Mouse (Mus musculus): ENCODE results near the gene Mettl23. TPM values are rescaled to one million over a fixed set of nuclear protein-coding genes. Genes with fewer than 3 reads are reported as not detected.
"Not testable (repeated sequence)": the region's sequence is repeated elsewhere in the genome, so short reads cannot be mapped to it uniquely, and the experiment has no call there.

Gene Mettl23
- total and polyA plus RNA-seq, 3 experiments = 35.8 to 49.1 (median 45.4) TPM

DNA sequence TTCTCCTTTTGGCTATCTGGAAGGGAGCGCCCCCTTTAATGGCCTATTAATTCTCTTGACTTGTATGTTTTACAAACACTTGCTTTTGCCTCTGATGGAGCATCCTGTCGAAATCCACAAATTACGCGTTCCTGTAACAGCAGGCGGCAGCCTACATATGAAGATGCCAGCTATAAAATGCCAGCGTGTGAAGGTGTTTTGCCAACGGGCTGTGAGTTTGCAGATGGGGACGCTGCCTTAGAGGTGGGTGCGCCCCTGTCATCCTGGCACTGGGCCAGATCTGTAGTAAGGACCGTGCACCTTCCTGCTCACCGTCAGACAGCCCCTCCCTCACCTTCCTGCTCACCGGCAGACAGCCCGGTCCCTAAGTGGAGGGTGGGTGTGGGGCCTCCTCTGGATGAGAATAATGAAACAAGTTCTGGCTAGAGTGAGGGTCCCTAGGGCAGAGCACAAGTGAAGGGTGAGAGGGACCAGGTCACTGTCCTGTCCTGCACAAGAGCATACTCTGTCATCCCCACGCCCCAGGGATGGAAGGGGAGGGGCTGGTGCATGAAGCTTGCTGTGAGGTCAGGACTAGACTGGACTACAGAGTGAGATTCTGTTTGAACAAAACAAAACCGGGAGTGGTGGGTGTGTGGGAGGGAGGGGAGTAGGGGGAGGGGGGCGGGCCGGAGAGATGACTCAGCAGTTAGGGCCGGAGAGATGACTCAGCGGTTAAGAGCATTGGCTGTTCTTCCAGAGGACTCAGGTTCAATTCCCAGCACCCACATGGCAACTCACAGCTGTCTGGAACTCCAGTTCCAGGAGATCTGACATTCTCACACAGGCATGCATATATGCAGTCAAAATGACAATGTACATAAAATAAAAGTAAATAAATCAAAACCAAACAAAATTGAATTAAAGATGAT, 50.7 kb downstream of the Mettl23 start:
- Histone ChIP-seq H3K4me3 (ENCODE audit: low read depth, low read length) (no peak overlapping the region), H3K36me3 (replicated peaks) (no peaks in the 10 kb centered on the region), H3K27me3 (ENCODE audit: insufficient read depth, low read length) (peaks cover 18% of the 10 kb centered on the region), H3K9me3 (replicated peaks) (no peaks in the 10 kb centered on the region), H3K4me1 (ENCODE audit: insufficient read depth, low read depth, low read length) (peaks cover 8% of the 10 kb centered on the region; the same call in 1 of the 2 replicates)
- DNase-seq (ENCODE audit: low spot score) = no peak
- no peak for ATAC-seq (ENCODE audit: extremely low read depth, insufficient number of reproducible peaks, low FRiP score, poor library complexity, severe bottlenecking)
- TF ChIP-seq GATA1 (IDR thresholded peaks at IDR 0.05; ENCODE audit: borderline replicate concordance, low read length) (no peak), GATA2 (IDR thresholded peaks at IDR 0.05; ENCODE audit: borderline replicate concordance, low read depth, low read length) (no peak), TAL1 (conservative IDR thresholded peaks at IDR 0.05; ENCODE audit: low read depth, low read length) (no peak), POLR2AphosphoS5 (IDR thresholded peaks at IDR 0.05; ENCODE audit: insufficient replicate concordance, low read depth, low read length) (no peak), CTCF (IDR thresholded peaks at IDR 0.05; ENCODE audit: low read depth, low read length) (no peak)

DNA sequence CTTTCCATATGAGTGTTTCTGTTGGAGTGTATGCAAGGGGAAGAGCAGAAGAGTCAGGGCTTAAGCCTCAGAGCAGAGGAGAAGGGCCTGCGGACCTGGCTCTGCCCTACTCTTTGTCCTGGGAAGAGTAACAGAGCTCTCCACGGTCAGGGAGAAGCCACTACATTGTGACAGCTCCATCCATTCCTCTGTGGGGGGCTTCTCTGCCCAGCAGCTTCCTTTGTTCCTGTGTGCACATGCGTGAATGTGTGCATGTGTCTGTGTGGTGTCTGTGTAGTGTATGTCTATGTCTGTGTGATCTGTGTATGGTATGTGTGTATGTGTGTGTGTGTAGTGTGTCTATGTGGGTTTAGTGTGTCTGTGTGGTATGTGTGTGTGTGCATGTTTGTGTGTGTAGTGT, 52.3 kb downstream of the Mettl23 start:
- Histone ChIP-seq H3K4me1 (ENCODE audit: insufficient read depth, low read depth, low read length) (peaks cover 8% of the 10 kb centered on the region; the same call in 1 of the 2 replicates), H3K4me3 (ENCODE audit: low read depth, low read length) (no peak overlapping the region), H3K9me3 (replicated peaks) (no peaks in the 10 kb centered on the region), H3K36me3 (replicated peaks) (no peaks in the 10 kb centered on the region), H3K27me3 (ENCODE audit: insufficient read depth, low read length) (peaks cover 15% of the 10 kb centered on the region)
- ATAC-seq (ENCODE audit: extremely low read depth, insufficient number of reproducible peaks, low FRiP score, poor library complexity, severe bottlenecking) (no peak), DNase-seq (ENCODE audit: low spot score) (no peak)
- no peak for TF ChIP-seq POLR2AphosphoS5 (IDR thresholded peaks at IDR 0.05; ENCODE audit: insufficient replicate concordance, low read depth, low read length)
- TF ChIP-seq CTCF (IDR thresholded peaks at IDR 0.05; ENCODE audit: low read depth, low read length) = no peak
- no peak for TF ChIP-seq GATA1 (IDR thresholded peaks at IDR 0.05; ENCODE audit: borderline replicate concordance, low read length)
- TF ChIP-seq TAL1 (conservative IDR thresholded peaks at IDR 0.05; ENCODE audit: low read depth, low read length) = no peak

DNA sequence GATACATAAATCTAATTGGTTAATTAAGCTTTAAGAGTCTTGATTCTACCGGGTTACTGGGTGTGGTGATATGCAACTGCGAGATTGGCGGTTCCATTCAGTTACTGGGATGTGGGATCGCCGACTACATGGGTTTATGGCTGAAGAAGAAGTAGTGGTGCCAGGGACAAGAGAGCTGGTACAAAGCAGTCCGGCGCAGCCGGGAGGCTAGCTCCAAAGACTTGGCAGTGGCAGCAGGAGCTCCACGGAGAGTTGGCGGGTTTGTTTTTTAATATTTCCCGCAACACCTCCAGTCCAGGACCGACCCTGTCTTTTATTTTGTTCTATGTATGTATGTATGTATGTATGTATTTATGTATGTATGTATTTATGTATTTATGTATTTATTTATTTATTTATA, 56.2 kb downstream of the Mettl23 start:
- H3K4me3 ChIP-seq (ENCODE audit: low read depth, low read length) = no peak overlapping the region
- TF ChIP-seq POLR2AphosphoS5 (IDR thresholded peaks at IDR 0.05; ENCODE audit: insufficient replicate concordance, low read depth, low read length) (no peak), CTCF (IDR thresholded peaks at IDR 0.05; ENCODE audit: low read depth, low read length) (no peak)
- H3K9me3 ChIP-seq (replicated peaks) = no peaks in the 10 kb centered on the region
- DNase-seq (ENCODE audit: low spot score) (no peak), ATAC-seq (ENCODE audit: extremely low read depth, insufficient number of reproducible peaks, low FRiP score, poor library complexity, severe bottlenecking) (no peak)
- H3K27me3 ChIP-seq (ENCODE audit: insufficient read depth, low read length) = peaks cover 18% of the 10 kb centered on the region
- peaks cover 1% of the 10 kb centered on the region; the same call in 1 of the 2 replicates for H3K4me1 ChIP-seq (ENCODE audit: insufficient read depth, low read depth, low read length)
- no peaks in the 10 kb centered on the region for H3K36me3 ChIP-seq (replicated peaks)

DNA sequence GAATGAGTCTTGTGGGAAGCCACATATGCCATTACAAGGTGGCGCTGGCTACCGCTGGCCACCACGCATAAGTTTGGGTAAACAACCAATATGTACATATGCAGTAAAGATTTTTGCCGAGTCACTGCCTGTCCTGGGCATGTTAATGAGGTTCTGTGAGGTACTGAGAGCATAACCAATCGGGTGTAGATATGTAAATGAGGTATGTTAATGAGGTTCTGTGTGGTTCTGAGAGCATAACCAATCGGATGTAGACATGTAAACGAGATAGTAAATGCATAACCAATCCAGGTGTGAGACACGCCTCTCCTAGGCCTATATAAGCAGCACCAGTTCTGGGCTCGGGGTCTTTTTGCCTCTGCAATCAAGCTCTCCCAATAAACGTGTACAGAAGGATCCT, 59.5 kb downstream of the Mettl23 start:
- not testable (repeated sequence) for H3K4me3 ChIP-seq (ENCODE audit: low read depth, low read length); ATAC-seq (ENCODE audit: extremely low read depth, insufficient number of reproducible peaks, low FRiP score, poor library complexity, severe bottlenecking); H3K36me3 ChIP-seq (replicated peaks); H3K4me1 ChIP-seq (ENCODE audit: insufficient read depth, low read depth, low read length); DNase-seq (ENCODE audit: low spot score); H3K9me3 ChIP-seq (replicated peaks)
- H3K27me3 ChIP-seq (ENCODE audit: insufficient read depth, low read length) = peaks cover 19% of the 10 kb centered on the region

Other genes with a start within 250 kb of the Mettl23 start
- 2.5 and 5.6 TPM in 2 replicates for gene Rhbdf2, start 216.3 kb upstream of the Mettl23 start, total RNA-seq (2014; fragmentation: Nextera tagmentation)
- 1.7 and 1.9 TPM in 2 replicates for gene Rhbdf2, start 216.3 kb upstream of the Mettl23 start, total RNA-seq (2017)
- gene Rhbdf2, start 216.3 kb upstream of the Mettl23 start, polyA plus RNA-seq (2012) = 4.2 and 4.8 TPM in 2 replicates
- gene Prcd, start 189.7 kb upstream of the Mettl23 start, total RNA-seq (2014; fragmentation: Nextera tagmentation) = 2.6 and 4.3 TPM in 2 replicates
- gene Prcd, start 189.7 kb upstream of the Mettl23 start, total RNA-seq (2017) = 3.2 and 3.7 TPM in 2 replicates
- 1.5 and 1.9 TPM in 2 replicates for gene Prcd, start 189.7 kb upstream of the Mettl23 start, polyA plus RNA-seq (2012)
- gene Cygb, start 189.0 kb upstream of the Mettl23 start, total RNA-seq (2014; fragmentation: Nextera tagmentation) = not detected in 2 replicates
- gene Cygb, start 189.0 kb upstream of the Mettl23 start, total RNA-seq (2017) = not detected in 2 replicates
- 0.05 TPM in 1 of 2 replicates, not detected in the other for gene Cygb, start 189.0 kb upstream of the Mettl23 start, polyA plus RNA-seq (2012)
- gene St6galnac1, start 67.8 kb upstream of the Mettl23 start, total RNA-seq (2014; fragmentation: Nextera tagmentation) = 0.49 TPM in 1 of 2 replicates, not detected in the other
- 0.23 and 0.27 TPM in 2 replicates for gene St6galnac1, start 67.8 kb upstream of the Mettl23 start, total RNA-seq (2017)
- not detected in 2 replicates for gene St6galnac1, start 67.8 kb upstream of the Mettl23 start, polyA plus RNA-seq (2012)
- gene Mxra7, start 15.2 kb upstream of the Mettl23 start, total RNA-seq (2014; fragmentation: Nextera tagmentation) = not detected in 2 replicates
- 0.06 TPM in 1 of 2 replicates, not detected in the other for gene Mxra7, start 15.2 kb upstream of the Mettl23 start, total RNA-seq (2017)
- not detected in 2 replicates for gene Mxra7, start 15.2 kb upstream of the Mettl23 start, polyA plus RNA-seq (2012)
- gene Jmjd6, start 171 bp downstream of the Mettl23 start, total RNA-seq (2014; fragmentation: Nextera tagmentation) = 82.7 and 85.3 TPM in 2 replicates
- gene Jmjd6, start 171 bp downstream of the Mettl23 start, total RNA-seq (2017) = 126 and 148 TPM in 2 replicates
- gene Jmjd6, start 171 bp downstream of the Mettl23 start, polyA plus RNA-seq (2012) = 39.1 and 48.4 TPM in 2 replicates
- 15.1 and 22.0 TPM in 2 replicates for gene Mfsd11, start 9.2 kb downstream of the Mettl23 start, total RNA-seq (2014; fragmentation: Nextera tagmentation)
- 45.9 and 55.1 TPM in 2 replicates for gene Mfsd11, start 9.2 kb downstream of the Mettl23 start, total RNA-seq (2017)
- 3.8 and 6.6 TPM in 2 replicates for gene Mfsd11, start 9.2 kb downstream of the Mettl23 start, polyA plus RNA-seq (2012)
- 786 and 910 TPM in 2 replicates for gene Srsf2, start 9.8 kb downstream of the Mettl23 start, total RNA-seq (2014; fragmentation: Nextera tagmentation)
- gene Srsf2, start 9.8 kb downstream of the Mettl23 start, total RNA-seq (2017) = 484 and 801 TPM in 2 replicates
- gene Srsf2, start 9.8 kb downstream of the Mettl23 start, polyA plus RNA-seq (2012) = 1,600 and 2,011 TPM in 2 replicates
- gene Mgat5b, start 75.6 kb downstream of the Mettl23 start, total RNA-seq (2014; fragmentation: Nextera tagmentation) = not detected in 2 replicates
- 0.16 TPM in 1 of 2 replicates, not detected in the other for gene Mgat5b, start 75.6 kb downstream of the Mettl23 start, total RNA-seq (2017)
- not detected in 2 replicates for gene Mgat5b, start 75.6 kb downstream of the Mettl23 start, polyA plus RNA-seq (2012)

All from G1E (cell line).